Mouse (Mus musculus): ENCODE measurements around the gene Scgb1b20. TPM values are rescaled to one million over a fixed set of nuclear protein-coding genes. Genes with fewer than 3 reads are reported as not detected.

Scgb1b20 gene
- not detected for polyA plus RNA-seq (2014; fragmentation: Illumina TruSeq; extraction: RNeasy Lipid Tissue Mini Kit (QIAGEN cat#74804); ENCODE audit: low read depth, low replicate concordance)

DNA sequence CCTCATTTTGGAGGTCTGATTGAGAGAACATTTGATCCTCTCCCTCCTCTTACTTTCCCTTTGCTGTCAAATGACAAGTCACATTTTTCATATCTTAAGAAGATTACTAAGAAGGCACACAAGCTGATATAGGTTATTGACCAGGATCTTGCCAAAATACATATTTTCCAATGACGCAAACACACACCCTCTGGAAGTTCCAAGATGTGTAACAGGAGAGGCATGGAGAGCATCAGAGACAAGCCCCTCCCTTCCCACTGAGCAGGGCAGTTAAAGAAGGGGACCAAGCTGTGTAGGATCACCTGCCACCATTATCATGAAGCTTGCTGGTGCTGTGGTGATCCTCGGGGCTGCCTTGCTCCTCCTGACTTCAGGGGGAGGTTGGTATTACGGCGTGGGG, at the start of gene Scgb1b20:
Scgb1b20 (plus strand) TSS at position 301 of the 400 bp plus-strand sequence.

DNA sequence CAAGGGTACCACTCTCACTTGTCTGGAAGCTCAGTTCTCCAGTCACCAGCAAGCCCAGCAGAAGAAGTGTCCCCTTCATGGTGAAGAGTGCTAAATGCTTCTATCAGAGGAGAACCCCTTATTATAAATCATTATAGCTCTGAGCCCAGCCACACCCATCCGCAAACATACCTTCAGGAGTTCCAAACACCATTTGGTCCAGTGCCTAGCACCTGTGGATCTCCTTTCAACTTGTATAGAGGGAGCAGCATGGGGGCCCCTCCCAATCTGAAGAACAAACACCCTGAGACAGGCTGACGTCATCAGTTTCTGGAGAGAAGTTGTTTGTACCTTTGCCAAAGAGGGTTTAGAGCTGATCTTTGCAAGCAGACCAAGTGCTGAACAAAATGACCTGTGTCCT, 6.8 kb upstream of the Scgb1b20 start, which contains the start of gene Scgb2b20:
Scgb2b20 (minus strand) TSS at position 101 of the 400 bp plus-strand sequence.

Other genes starting within 250 kb of the Scgb1b20 start
- not detected for gene Scgb2b18, start 199.4 kb upstream of the Scgb1b20 start, polyA plus RNA-seq (2014; fragmentation: Illumina TruSeq; extraction: RNeasy Lipid Tissue Mini Kit (QIAGEN cat#74804); ENCODE audit: low read depth, low replicate concordance)
- gene Scgb1b18, start 187.7 kb upstream of the Scgb1b20 start, polyA plus RNA-seq (2014; fragmentation: Illumina TruSeq; extraction: RNeasy Lipid Tissue Mini Kit (QIAGEN cat#74804); ENCODE audit: low read depth, low replicate concordance) = not detected
- gene Scgb2b19, start 92.9 kb upstream of the Scgb1b20 start, polyA plus RNA-seq (2014; fragmentation: Illumina TruSeq; extraction: RNeasy Lipid Tissue Mini Kit (QIAGEN cat#74804); ENCODE audit: low read depth, low replicate concordance) = not detected
- gene Scgb1b19, start 85.9 kb upstream of the Scgb1b20 start, polyA plus RNA-seq (2014; fragmentation: Illumina TruSeq; extraction: RNeasy Lipid Tissue Mini Kit (QIAGEN cat#74804); ENCODE audit: low read depth, low replicate concordance) = not detected
- gene Scgb2b20, start 6.9 kb upstream of the Scgb1b20 start, polyA plus RNA-seq (2014; fragmentation: Illumina TruSeq; extraction: RNeasy Lipid Tissue Mini Kit (QIAGEN cat#74804); ENCODE audit: low read depth, low replicate concordance) = not detected
- not detected for gene Scgb2b21, start 147.2 kb downstream of the Scgb1b20 start, polyA plus RNA-seq (2014; fragmentation: Illumina TruSeq; extraction: RNeasy Lipid Tissue Mini Kit (QIAGEN cat#74804); ENCODE audit: low read depth, low replicate concordance)

Data from testis, adult 10 weeks (tissue).